Mouse (Mus musculus): ENCODE measurements around the gene Tmem120b.

GRCm38 (mm10) chr5:123024965-123025573 lies 43.1 kb upstream of the Tmem120b start:
- no peak for TF ChIP-seq CTCF (IDR thresholded peaks at IDR 0.05)
- no peak for TF ChIP-seq EP300 (IDR thresholded peaks at IDR 0.05; ENCODE audit: insufficient read depth, low read depth, low read length)

Data from heart, adult 2 months (tissue).